Mouse (Mus musculus): ENCODE data around the gene Extl2. TPM values are rescaled to one million over a fixed set of nuclear protein-coding genes. Genes with fewer than 3 reads are reported as not detected.

The Extl2 gene
- polyA plus RNA-seq (2016; fragmentation: Nextera tagmentation; extraction: Ambion mirVana), result 17.4 and 17.9 TPM in 2 replicates

- peaks cover 29% of the 10 kb centered on the region for H3K4me1 ChIP-seq
- no peaks in the 10 kb centered on the region for H3K9me3 ChIP-seq
- peak within 1 kb of the TSS; percentile 91 for H3K4me3 ChIP-seq
- H3K27me3 ChIP-seq (replicated peaks; ENCODE audit: low read depth, poor library complexity, severe bottlenecking), result no peaks in the 10 kb centered on the region
- peaks cover 29% of the 10 kb centered on the region for H3K36me3 ChIP-seq (replicated peaks)
- under 1% methylated on average over 67 of the region's 67 CpGs for WGBS
- DNase-seq (ENCODE audit: low spot score), result peak; percentile 95
- peak within 1 kb of the TSS; percentile 89 for H3K27ac ChIP-seq (replicated peaks)
Measured at GRCm38 (mm10) chr3:116006978-116007940, at the start of gene Extl2, which contains the start of gene Slc30a7. Extl2 (plus strand) TSS chr3:116007462. Slc30a7 (minus strand) TSS chr3:116007406.

- Histone ChIP-seq H3K4me1 (peaks cover 16% of the 10 kb centered on the region), H3K36me3 (replicated peaks) (peaks cover 33% of the 10 kb centered on the region), H3K27me3 (replicated peaks; ENCODE audit: low read depth, poor library complexity, severe bottlenecking) (no peaks in the 10 kb centered on the region), H3K9me3 (no peaks in the 10 kb centered on the region), H3K27ac (replicated peaks) (peak overlapping the region; percentile 66), H3K4me3 (no peak overlapping the region)
- peak; percentile 13 for DNase-seq (ENCODE audit: low spot score)
- WGBS, result 68% methylated on average over 11 of the region's 11 CpGs
Measured at GRCm38 (mm10) chr3:115961311-115962027, 45.8 kb upstream of the Extl2 start.

GRCm38 (mm10) chr3:115962028-115962415 lies 45.2 kb upstream of the Extl2 start:
- 36% methylated on average over 4 of the region's 4 CpGs for WGBS
- Histone ChIP-seq H3K27me3 (replicated peaks; ENCODE audit: low read depth, poor library complexity, severe bottlenecking) (no peaks in the 10 kb centered on the region), H3K27ac (replicated peaks) (no peak overlapping the region), H3K4me3 (no peak overlapping the region), H3K4me1 (peaks cover 16% of the 10 kb centered on the region), H3K36me3 (replicated peaks) (peaks cover 28% of the 10 kb centered on the region), H3K9me3 (no peaks in the 10 kb centered on the region)
- DNase-seq (ENCODE audit: low spot score), result no peak

GRCm38 (mm10) chr3:115963597-115963996 lies 43.7 kb upstream of the Extl2 start:
- Histone ChIP-seq H3K4me1 (peaks cover 16% of the 10 kb centered on the region), H3K9me3 (no peaks in the 10 kb centered on the region), H3K27me3 (replicated peaks; ENCODE audit: low read depth, poor library complexity, severe bottlenecking) (no peaks in the 10 kb centered on the region), H3K36me3 (replicated peaks) (peaks cover 12% of the 10 kb centered on the region), H3K27ac (replicated peaks) (no peak overlapping the region), H3K4me3 (no peak overlapping the region)
- 88% methylated on average over 1 of the region's 1 CpGs for WGBS
- no peak for DNase-seq (ENCODE audit: low spot score)

- no peaks in the 10 kb centered on the region for H3K27me3 ChIP-seq (replicated peaks; ENCODE audit: low read depth, poor library complexity, severe bottlenecking)
- no peak overlapping the region for H3K27ac ChIP-seq (replicated peaks)
- WGBS, result 57% methylated on average over 5 of the region's 5 CpGs
- no peak overlapping the region for H3K4me3 ChIP-seq
- peak; percentile 14 for DNase-seq (ENCODE audit: low spot score)
- H3K9me3 ChIP-seq, result no peaks in the 10 kb centered on the region
- H3K36me3 ChIP-seq (replicated peaks), result peaks cover 7% of the 10 kb centered on the region
- peaks cover 16% of the 10 kb centered on the region for H3K4me1 ChIP-seq
Measured at GRCm38 (mm10) chr3:115964071-115964470, 43.2 kb upstream of the Extl2 start.

- 87% methylated on average over 10 of the region's 10 CpGs for WGBS
- no peaks in the 10 kb centered on the region for H3K9me3 ChIP-seq
- DNase-seq (ENCODE audit: low spot score), result no peak
- H3K4me3 ChIP-seq, result no peak overlapping the region
- H3K27me3 ChIP-seq (replicated peaks; ENCODE audit: low read depth, poor library complexity, severe bottlenecking), result no peaks in the 10 kb centered on the region
- no peak overlapping the region for H3K27ac ChIP-seq (replicated peaks)
- peaks cover 34% of the 10 kb centered on the region for H3K36me3 ChIP-seq (replicated peaks)
- peaks cover 8% of the 10 kb centered on the region for H3K4me1 ChIP-seq
Measured at GRCm38 (mm10) chr3:115968745-115969530, 38.3 kb upstream of the Extl2 start.

- no peaks in the 10 kb centered on the region for H3K27me3 ChIP-seq (replicated peaks; ENCODE audit: low read depth, poor library complexity, severe bottlenecking)
- H3K4me1 ChIP-seq, result no peaks in the 10 kb centered on the region
- H3K9me3 ChIP-seq, result no peaks in the 10 kb centered on the region
- no peak overlapping the region for H3K4me3 ChIP-seq
- H3K27ac ChIP-seq (replicated peaks), result no peak overlapping the region
- peaks cover 53% of the 10 kb centered on the region for H3K36me3 ChIP-seq (replicated peaks)
- 96% methylated on average over 20 of the region's 20 CpGs for whole genome bisulfite sequencing
- DNase-seq (ENCODE audit: low spot score), result no peak
Measured at GRCm38 (mm10) chr3:115971045-115971785, 36.0 kb upstream of the Extl2 start.

GRCm38 (mm10) chr3:115971891-115972646 lies 35.2 kb upstream of the Extl2 start:
- Histone ChIP-seq H3K4me1 (no peaks in the 10 kb centered on the region), H3K36me3 (replicated peaks) (peaks cover 60% of the 10 kb centered on the region), H3K4me3 (no peak overlapping the region), H3K9me3 (no peaks in the 10 kb centered on the region), H3K27ac (replicated peaks) (no peak overlapping the region), H3K27me3 (replicated peaks; ENCODE audit: low read depth, poor library complexity, severe bottlenecking) (no peaks in the 10 kb centered on the region)
- no peak for DNase-seq (ENCODE audit: low spot score)
- WGBS, result 94% methylated on average over 14 of the region's 14 CpGs

GRCm38 (mm10) chr3:115974228-115974627 lies 33.0 kb upstream of the Extl2 start:
- Histone ChIP-seq H3K27me3 (replicated peaks; ENCODE audit: low read depth, poor library complexity, severe bottlenecking) (no peaks in the 10 kb centered on the region), H3K36me3 (replicated peaks) (peaks cover 75% of the 10 kb centered on the region), H3K27ac (replicated peaks) (no peak overlapping the region), H3K9me3 (no peaks in the 10 kb centered on the region), H3K4me1 (no peaks in the 10 kb centered on the region), H3K4me3 (no peak overlapping the region)
- no peak for DNase-seq (ENCODE audit: low spot score)
- 90% methylated on average over 6 of the region's 6 CpGs for WGBS

GRCm38 (mm10) chr3:115974995-115975394 lies 32.3 kb upstream of the Extl2 start:
- H3K4me3 ChIP-seq, result no peak overlapping the region
- WGBS, result 93% methylated on average over 10 of the region's 10 CpGs
- H3K27ac ChIP-seq (replicated peaks), result no peak overlapping the region
- peaks cover 79% of the 10 kb centered on the region for H3K36me3 ChIP-seq (replicated peaks)
- DNase-seq (ENCODE audit: low spot score), result no peak
- no peaks in the 10 kb centered on the region for H3K9me3 ChIP-seq
- no peaks in the 10 kb centered on the region for H3K27me3 ChIP-seq (replicated peaks; ENCODE audit: low read depth, poor library complexity, severe bottlenecking)
- no peaks in the 10 kb centered on the region for H3K4me1 ChIP-seq

GRCm38 (mm10) chr3:115979000-115979399 lies 28.3 kb upstream of the Extl2 start:
- Histone ChIP-seq H3K4me3 (no peak overlapping the region), H3K4me1 (no peaks in the 10 kb centered on the region), H3K27me3 (replicated peaks; ENCODE audit: low read depth, poor library complexity, severe bottlenecking) (no peaks in the 10 kb centered on the region), H3K36me3 (replicated peaks) (peaks cover 76% of the 10 kb centered on the region), H3K9me3 (no peaks in the 10 kb centered on the region), H3K27ac (replicated peaks) (no peak overlapping the region)
- WGBS, result 45% methylated on average over 1 of the region's 1 CpGs
- no peak for DNase-seq (ENCODE audit: low spot score)
